Mouse (Mus musculus) lung, postnatal 0 days (tissue): ENCODE data around the gene Sept10.

Experiments used
- CTCF ChIP-seq: IDR thresholded peaks from 2 replicates; pipeline ENCODE4 v1.5.1; 2016; ENCODE audit warnings: antibody characterized with exemption, mild to moderate bottlenecking
- EP300 ChIP-seq: IDR thresholded peaks from 2 replicates; pipeline ENCODE4 v1.6.1; 2016; ENCODE audit warnings: antibody characterized with exemption, mild to moderate bottlenecking, control low read depth

DNA sequence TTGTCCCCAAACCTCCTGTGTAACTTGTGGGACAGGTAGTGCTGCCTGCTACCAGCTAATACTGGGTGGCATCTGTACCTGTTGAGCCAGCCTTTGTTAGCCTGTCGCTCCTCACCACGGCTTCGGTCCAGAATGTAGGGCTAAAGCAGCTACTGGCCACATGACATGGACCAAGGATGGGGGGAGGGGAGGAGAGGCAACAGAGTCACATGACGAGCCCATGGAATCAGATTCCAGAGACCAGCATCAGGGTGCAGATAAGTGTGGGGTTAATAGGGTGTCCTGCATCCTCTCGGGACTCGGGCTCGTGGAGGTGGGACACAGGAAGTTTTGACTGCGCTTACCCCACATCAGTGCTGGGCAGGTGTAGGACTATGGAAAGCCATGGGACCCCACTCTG lies 115.8 kb downstream of the Sept10 start:
- no peak for TF ChIP-seq CTCF
- no peak for TF ChIP-seq EP300
